Mouse (Mus musculus): Measurements from ENCODE around the gene Batf3.

Gene Batf3

DNA sequence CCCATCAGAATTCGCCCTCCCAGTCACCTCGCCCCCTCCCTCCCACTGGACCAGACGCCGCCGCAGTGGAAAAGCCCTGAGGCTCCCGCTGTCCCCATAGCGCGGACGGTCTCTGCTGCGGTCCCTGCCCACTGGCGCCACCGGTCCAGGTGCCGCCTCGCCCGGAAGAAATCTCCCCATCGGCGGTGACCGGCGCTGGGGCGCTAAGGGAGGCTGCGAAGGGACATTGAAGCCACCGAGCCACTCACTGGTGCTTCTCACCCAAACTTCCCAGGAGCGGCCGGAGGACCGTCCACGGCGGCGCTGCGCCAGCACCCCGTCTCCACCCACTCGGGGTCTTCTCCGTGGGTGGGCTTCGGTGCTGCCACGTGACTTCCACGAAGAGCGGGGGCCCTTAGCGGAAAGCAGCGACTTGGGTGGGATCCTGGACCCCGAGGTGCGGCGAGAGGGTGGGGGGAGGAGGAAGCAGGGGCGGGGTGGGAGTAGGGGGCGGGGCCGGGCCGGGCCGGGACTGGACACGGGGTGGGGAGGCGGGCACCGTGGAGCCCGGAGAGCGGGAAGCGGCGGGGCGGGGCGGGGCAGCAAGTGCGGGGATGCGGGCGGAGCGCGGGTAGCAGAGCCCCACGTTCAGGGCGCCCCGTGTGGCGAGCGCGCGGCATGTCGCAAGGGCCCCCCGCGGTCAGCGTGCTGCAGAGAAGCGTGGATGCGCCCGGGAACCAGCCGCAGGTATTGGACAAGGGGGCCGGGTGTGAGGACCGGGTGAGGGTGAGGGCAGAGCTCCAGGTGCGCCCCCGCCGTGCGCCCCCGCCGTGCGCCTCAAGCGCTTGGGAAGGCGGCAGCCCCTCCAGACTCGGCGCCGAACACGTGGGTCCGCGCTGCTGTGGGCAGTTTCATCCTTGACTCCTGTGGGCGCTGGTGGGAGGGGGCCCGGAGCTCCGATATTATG, at the start of gene Batf3:
TSS of gene Batf3 (plus strand) at position 46 of the 946 bp plus-strand sequence.
- peak; percentile 34 to 58 for DNase-seq

DNA sequence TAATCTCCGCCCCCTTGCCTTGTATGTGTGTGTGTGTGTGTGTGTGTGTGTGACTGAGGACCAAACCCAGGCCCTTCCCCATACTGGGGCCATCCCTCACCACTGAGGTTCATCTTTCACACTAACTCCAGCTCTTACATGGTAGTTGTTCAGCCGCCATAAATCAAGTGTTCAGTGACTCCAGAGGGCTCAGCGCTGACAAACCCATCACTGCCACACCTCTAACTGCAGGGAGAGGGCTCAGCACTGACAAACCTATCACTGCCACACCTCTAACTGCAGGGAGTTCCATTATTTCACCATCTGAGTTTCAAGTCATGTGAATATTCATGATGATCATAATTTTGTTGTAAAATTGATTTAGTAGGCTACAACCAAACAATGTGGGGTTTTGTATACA, 44.1 kb upstream of the Batf3 start:
- no peak for DNase-seq

DNA sequence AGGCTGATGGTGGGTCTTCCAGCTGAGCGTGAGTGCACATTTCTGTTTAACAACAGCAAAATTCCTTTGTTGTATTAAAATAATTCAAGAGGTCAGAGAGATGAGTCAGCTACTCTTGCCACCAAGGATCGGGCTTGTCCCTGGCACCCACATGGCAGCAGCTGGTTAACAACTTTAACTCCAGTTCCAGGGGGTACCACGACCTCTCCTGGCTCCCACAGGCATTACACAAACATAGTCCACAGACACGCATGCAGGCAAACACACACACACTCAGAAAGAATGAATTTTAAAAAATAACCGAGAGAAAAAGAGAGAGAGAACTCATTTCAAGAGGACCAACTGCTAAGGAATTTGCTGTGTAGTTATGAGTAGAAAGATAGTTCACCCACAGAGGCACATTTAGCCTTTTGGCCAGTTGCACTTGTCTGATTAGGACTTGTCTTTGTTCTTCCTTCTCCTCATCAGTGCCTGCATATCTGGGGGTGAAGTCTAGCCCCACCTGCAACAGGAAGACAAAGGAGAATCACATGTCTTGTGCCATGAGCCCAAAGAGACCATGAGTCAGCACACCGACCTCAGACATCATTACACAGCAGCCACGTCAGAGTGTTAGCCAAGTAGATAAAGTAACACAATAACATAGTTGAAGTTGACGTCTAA, 42.6 kb upstream of the Batf3 start:
- DNase-seq, result no peak

DNA sequence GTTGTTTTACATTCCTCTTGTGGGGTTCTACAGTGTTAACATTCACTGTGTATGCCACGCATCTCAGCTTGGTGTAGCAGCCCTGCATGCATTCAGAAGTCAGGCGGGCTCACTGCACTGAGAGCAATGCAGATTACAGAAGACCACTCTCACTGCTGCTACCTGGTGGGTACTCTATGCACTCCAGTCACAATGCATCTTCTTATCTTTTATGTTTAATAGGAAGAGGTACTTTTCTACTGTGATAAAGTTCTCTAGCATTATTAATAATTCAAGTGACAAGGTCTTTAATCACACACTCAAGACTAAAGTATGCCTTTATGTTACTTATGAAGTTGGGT, 42.1 kb upstream of the Batf3 start:
- DNase-seq, result no peak

GRCm38 (mm10) chr1:191057461-191057860, 40.2 kb upstream of the Batf3 start:
- DNase-seq, result no peak

GRCm38 (mm10) chr1:191062241-191062780, 35.3 kb upstream of the Batf3 start:
- DNase-seq, result no peak

DNA sequence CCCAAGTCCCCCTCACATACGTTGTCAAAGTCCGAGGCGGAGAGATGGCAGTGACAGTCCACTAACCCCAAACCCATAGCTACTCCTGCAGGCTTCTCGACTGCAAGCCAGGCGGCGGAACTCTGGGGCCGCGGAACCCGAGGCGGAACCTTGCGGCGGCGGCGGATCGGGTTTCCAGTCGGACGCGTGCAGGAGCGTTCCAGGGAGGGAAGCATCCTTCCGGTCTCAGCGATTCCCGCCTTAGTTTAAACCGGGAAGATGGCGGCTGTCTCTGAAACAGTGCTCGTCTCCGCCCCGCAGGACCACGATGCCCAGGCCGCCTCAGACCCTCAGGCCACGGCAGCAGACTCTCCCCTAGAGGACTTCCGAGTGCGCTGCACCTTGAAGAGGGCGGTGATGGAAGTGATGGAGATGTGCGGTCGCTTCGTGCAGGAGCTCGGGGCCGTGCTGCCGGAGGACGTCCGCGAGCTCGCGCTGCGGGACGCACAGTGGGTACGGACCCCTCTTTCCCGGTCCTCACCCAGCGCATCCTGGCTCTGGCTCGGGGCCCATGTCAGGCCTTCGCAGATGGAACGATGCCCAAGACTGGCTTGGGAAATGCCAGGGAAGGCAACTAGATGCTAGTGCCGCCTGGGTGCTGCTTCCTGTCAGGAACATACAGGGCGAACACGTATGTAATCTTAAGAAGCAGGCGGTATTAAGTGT, 34.7 kb upstream of the Batf3 start, which contains the start of the genes Tatdn3 and Nsl1:
TSS of gene Tatdn3 (minus strand) at position 152 of the 705 bp plus-strand sequence.
TSS of gene Nsl1 (plus strand) at position 232 of the 705 bp plus-strand sequence.
- DNase-seq, result peak; percentile 94 to 96

DNA sequence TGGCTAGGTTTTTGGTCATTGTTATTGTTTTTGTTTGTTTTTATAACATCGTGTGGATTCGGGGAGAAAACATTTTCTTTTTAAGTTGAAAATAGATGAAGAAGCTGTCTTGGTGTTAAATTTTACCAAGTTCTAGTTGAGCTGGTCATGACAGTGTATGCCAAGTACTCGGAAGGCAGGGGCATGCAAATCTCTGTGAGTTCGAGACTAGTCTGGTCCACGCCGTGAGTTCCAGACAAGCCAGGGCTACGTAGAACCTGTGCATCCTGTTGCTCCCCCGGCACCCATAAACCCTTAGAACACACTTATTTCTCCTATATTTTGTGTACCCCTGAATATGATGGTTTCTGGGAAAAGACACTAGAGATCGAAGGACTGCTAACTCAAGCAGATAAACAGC, 33.9 kb upstream of the Batf3 start:
- no peak for DNase-seq

DNA sequence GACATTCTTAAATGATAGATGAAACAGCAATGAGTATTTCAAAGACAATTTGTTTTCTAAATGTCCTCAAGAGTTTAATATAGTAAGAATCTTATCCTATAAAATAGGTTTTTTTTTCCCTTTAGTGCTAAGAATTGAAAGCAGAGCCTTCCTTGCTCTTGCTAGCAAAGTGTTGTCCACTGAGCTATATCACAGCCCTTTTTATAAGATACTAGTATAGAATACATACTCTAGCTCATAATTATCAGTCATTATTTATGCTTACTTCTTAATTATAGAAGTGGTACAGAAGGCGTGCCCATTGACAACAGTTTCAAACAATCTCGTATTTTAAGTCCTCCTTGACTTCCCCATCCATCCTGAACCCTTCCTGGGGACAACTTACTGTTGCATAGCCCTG, 33.1 kb upstream of the Batf3 start:
- no peak for DNase-seq

- no peak for DNase-seq
Observed at GRCm38 (mm10) chr1:191065188-191065587, 32.5 kb upstream of the Batf3 start.

DNA sequence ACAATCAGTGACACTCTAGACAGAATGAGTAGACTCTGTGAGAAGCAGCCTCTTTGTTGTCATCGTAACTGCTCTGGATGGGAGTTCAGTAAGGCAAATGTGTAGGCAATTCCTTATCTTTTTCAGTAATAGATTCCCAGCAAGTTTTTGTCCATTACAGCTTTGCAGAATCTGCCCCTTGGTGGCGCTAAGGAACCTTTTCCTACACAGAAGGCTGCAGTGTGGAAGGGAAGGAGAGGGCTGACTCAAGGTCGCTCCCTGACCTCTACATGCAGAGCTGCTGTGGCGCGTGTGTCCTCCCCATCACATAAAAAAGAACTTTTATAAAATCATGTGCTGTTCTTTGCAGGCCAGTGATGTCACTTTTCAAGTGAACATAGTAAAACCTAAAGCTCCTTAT, 29.3 kb upstream of the Batf3 start:
- no peak for DNase-seq

- no peak for DNase-seq
Observed at GRCm38 (mm10) chr1:191070259-191070658, 27.4 kb upstream of the Batf3 start.

GRCm38 (mm10) chr1:191071613-191072012, 26.0 kb upstream of the Batf3 start:
- DNase-seq, result no peak

- DNase-seq, result no peak
Observed at GRCm38 (mm10) chr1:191072329-191072913, 25.2 kb upstream of the Batf3 start.

GRCm38 (mm10) chr1:191073001-191073400, 24.6 kb upstream of the Batf3 start:
- DNase-seq, result no peak

- DNase-seq, result no peak
Observed at GRCm38 (mm10) chr1:191073486-191073885, 24.2 kb upstream of the Batf3 start.

DNA sequence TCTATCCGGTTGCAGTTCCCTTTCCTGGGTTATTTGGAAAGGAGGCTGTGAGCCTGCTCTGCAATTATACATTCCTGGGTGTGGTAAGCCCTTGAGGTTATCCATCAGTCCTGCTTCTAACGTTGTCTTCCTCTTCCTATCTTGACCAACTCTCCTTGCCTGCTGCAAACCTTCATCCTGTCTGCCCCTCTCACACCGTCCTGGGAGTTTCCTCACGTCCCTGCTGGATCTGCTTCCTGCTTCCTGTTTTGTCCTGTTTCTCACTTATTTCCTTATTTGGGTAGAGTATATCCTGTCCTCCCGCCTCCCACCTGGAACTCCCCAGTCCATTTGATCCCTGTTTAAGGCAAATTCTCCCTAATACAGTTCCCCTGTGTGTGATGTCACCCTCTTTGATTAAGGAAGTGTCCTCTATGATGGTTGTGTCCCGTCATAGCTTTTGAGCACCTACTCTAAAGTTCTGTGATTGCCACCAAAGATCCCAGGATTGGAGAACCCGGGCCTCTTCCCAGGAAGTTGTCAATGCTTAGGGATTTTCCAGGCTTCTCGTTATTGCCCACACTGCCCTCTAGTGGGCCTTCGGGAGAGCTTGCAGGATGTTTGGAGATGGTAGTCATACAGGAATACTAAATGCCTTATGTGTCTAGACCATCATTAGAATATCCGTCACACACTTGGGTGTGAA, 22.3 kb upstream of the Batf3 start:
- DNase-seq, result peak; percentile 50 to 76

DNA sequence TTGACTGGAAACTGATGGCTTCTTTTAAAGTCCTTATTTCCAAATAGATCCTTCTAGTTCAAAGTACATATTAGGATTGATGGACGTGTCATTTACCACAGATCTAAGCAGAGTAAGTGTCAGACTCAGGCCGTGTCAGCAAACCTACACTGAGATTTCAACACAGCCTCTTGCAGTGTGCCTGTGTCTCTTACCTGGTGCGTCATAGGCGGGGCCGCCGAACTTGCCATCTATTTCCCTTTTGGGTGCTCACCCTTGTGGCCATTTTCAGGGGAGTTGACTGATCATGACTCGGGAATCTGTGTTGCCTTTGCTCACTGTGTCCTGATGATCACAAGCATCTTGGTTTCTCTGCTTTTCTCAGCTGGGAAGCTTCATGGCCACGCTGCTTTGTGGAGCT, 14.4 kb upstream of the Batf3 start:
- DNase-seq, result no peak

- peak; percentile 32 to 67 for DNase-seq
Observed at GRCm38 (mm10) chr1:191084951-191085559, 12.6 kb upstream of the Batf3 start.

DNA sequence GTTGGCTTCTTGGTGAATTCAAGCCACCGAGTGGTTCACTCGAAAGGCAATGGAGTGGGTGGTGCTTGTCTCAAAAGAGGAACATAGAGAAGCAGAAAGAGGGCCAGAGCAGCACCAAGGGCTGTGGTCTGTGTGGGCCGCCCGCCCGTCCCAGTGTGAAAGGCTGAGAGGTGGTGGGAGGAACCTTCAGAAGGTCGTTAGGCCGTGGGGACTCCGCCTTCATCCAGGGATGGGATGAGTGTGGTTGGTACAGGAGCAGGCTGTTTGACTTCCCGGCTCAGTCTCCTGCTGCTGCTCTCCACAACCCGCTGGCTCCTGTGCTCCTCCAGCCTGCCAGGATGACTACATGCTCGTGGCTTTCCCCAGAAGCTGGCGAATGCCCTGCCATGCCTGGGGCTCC, 12.1 kb upstream of the Batf3 start:
- no peak for DNase-seq

- DNase-seq, result no peak
Observed at GRCm38 (mm10) chr1:191086304-191086878, 11.3 kb upstream of the Batf3 start.

All from cerebellum, postnatal 25 days (tissue).